Comparison of ENCODE assay signal across 8 mouse cellular contexts in genomic region chr3:75164838-75165496, GRCm38 (mm10). TPM values are rescaled to one million over a fixed set of nuclear protein-coding genes. Genes with fewer than 3 reads are reported as not detected.
DNase-seq lines count a peak whose midpoint lies in the region; ATAC-seq and TF ChIP-seq lines count a peak whose summit lies in the region.

TSS of gene Zbbx (minus strand) at chr3:75165034.

- peak within 1 kb of the TSS; percentile 41 for H3K4me3 ChIP-seq in heart, embryonic 12.5 days
- H3K4me3 ChIP-seq in heart, adult 2 months: no peak within 1 kb of the TSS
- H3K4me3 ChIP-seq in embryonic facial prominence, embryonic 13.5 days: peak within 1 kb of the TSS; percentile 33
- H3K4me3 ChIP-seq in hindbrain, embryonic 16.5 days (ENCODE audit: low read length): peak within 1 kb of the TSS; percentile 46
- no peak within 1 kb of the TSS for H3K4me3 ChIP-seq in gastrocnemius, adult 2 months

- H3K4me1 ChIP-seq in heart, embryonic 12.5 days (replicated peaks): no peaks in the 10 kb centered on the region
- H3K4me1 ChIP-seq in heart, adult 2 months (ENCODE audit: control insufficient read depth, insufficient read depth, low read length): no peaks in the 10 kb centered on the region
- H3K4me1 ChIP-seq in embryonic facial prominence, embryonic 13.5 days: 0 out of 2 replicates have a peak, but pooled peaks cover 5% of the 10 kb centered on the region
- H3K4me1 ChIP-seq in hindbrain, embryonic 16.5 days (ENCODE audit: control insufficient read depth, insufficient read depth, low read depth, low read length): no peaks in the 10 kb centered on the region

- 18% methylated on average over 20 of the region's 20 CpGs for WGBS in heart, embryonic 12.5 days
- 19% methylated on average over 20 of the region's 20 CpGs for WGBS in heart, adult 2 months
- WGBS in embryonic facial prominence, embryonic 13.5 days: 15% methylated on average over 20 of the region's 20 CpGs
- 10% methylated on average over 20 of the region's 20 CpGs for WGBS in hindbrain, embryonic 16.5 days

- no peaks in the 10 kb centered on the region for H3K27me3 ChIP-seq in heart, embryonic 12.5 days (replicated peaks)
- H3K27me3 ChIP-seq in heart, adult 2 months (ENCODE audit: control insufficient read depth, insufficient read depth, low read length): no peaks in the 10 kb centered on the region
- peaks cover 7% of the 10 kb centered on the region; the same call in 1 of the 2 replicates for H3K27me3 ChIP-seq in embryonic facial prominence, embryonic 13.5 days
- no peaks in the 10 kb centered on the region for H3K27me3 ChIP-seq in hindbrain, embryonic 16.5 days (replicated peaks; ENCODE audit: control insufficient read depth, insufficient read depth, low read length)

- no peak for TF ChIP-seq POLR2A in heart, adult 2 months (IDR thresholded peaks at IDR 0.05; ENCODE audit: insufficient read depth, low read depth, low read length)

- peak within 1 kb of the TSS; percentile 79 for H3K4me2 ChIP-seq in heart, embryonic 12.5 days
- peak within 1 kb of the TSS; percentile 65 for H3K4me2 ChIP-seq in embryonic facial prominence, embryonic 13.5 days
- peak within 1 kb of the TSS; percentile 74 for H3K4me2 ChIP-seq in hindbrain, embryonic 16.5 days (ENCODE audit: low read length)

- intact Hi-C loops in heart, adult 2 months (cut with DNase I): no loop called here
- intact Hi-C loops in gastrocnemius, adult 2 months (cut with DNase I): no loop called here

- no peak for TF ChIP-seq EP300 in heart, adult 2 months (IDR thresholded peaks at IDR 0.05; ENCODE audit: insufficient read depth, low read depth, low read length)

- ATAC-seq in heart, embryonic 12.5 days (ENCODE audit: insufficient number of reproducible peaks, low FRiP score): peak; percentile 61; the same call in 1 of the 2 replicates
- ATAC-seq in embryonic facial prominence, embryonic 13.5 days (ENCODE audit: insufficient number of reproducible peaks, insufficient read depth, low FRiP score, low TSS enrichment, low read depth): peak; percentile 88; the same call in 1 of the 2 replicates
- peak; percentile 99 for ATAC-seq in hindbrain, embryonic 16.5 days
- peak; percentile 63; the same call in 1 of the 2 replicates for ATAC-seq in megakaryocyte, adult 5-6 weeks (ENCODE audit: poor library complexity, severe bottlenecking)

- no peaks in the 10 kb centered on the region for H3K9me3 ChIP-seq in heart, embryonic 12.5 days (replicated peaks)
- no peaks in the 10 kb centered on the region for H3K9me3 ChIP-seq in embryonic facial prominence, embryonic 13.5 days
- no peaks in the 10 kb centered on the region for H3K9me3 ChIP-seq in hindbrain, embryonic 16.5 days (ENCODE audit: control insufficient read depth, low read length)

- H3K9ac ChIP-seq in heart, embryonic 12.5 days: no peak within 1 kb of the TSS
- H3K9ac ChIP-seq in heart, adult 2 months (ENCODE audit: low read depth, low read length): no peak within 1 kb of the TSS
- H3K9ac ChIP-seq in embryonic facial prominence, embryonic 13.5 days: no peak within 1 kb of the TSS
- H3K9ac ChIP-seq in hindbrain, embryonic 16.5 days (ENCODE audit: low read depth, low read length): peak within 1 kb of the TSS; percentile 46

- no peaks in the 10 kb centered on the region for H3K36me3 ChIP-seq in heart, embryonic 12.5 days
- no peaks in the 10 kb centered on the region for H3K36me3 ChIP-seq in heart, adult 2 months (ENCODE audit: control insufficient read depth, insufficient read depth, low read length)
- no peaks in the 10 kb centered on the region for H3K36me3 ChIP-seq in embryonic facial prominence, embryonic 13.5 days
- H3K36me3 ChIP-seq in hindbrain, embryonic 16.5 days (ENCODE audit: control insufficient read depth, insufficient read depth, low read length): no peaks in the 10 kb centered on the region

- no peak for DNase-seq in heart, adult 2 months
- DNase-seq in left cerebral cortex, adult 8-10 months (ENCODE audit: low spot score in 2 of 2): peak; percentile 53 to 66
- DNase-seq in right cerebral cortex, adult 2 months (ENCODE audit: low spot score in 2 of 2): peak; percentile 81 to 83
- DNase-seq in gastrocnemius, adult 2 months: no peak

- no peak within 1 kb of the TSS for H3K27ac ChIP-seq in heart, embryonic 12.5 days (ENCODE audit: poor library complexity, severe bottlenecking)
- H3K27ac ChIP-seq in heart, adult 2 months: no peak within 1 kb of the TSS
- no peak within 1 kb of the TSS for H3K27ac ChIP-seq in embryonic facial prominence, embryonic 13.5 days
- H3K27ac ChIP-seq in hindbrain, embryonic 16.5 days (ENCODE audit: low read depth, low read length): no peak within 1 kb of the TSS
- H3K27ac ChIP-seq in gastrocnemius, adult 2 months: no peak within 1 kb of the TSS

- H3K79me2 ChIP-seq in heart, adult 2 months (replicated peaks; ENCODE audit: control insufficient read depth, insufficient read depth, low read length): no peaks in the 10 kb centered on the region

- TF ChIP-seq CTCF in heart, adult 2 months (IDR thresholded peaks at IDR 0.05): no peak
- TF ChIP-seq CTCF in gastrocnemius, adult 2 months (IDR thresholded peaks at IDR 0.05): no peak

RNA-seq across cellular contexts. Expression of gene Zbbx, which starts in this region (rescaled TPM):
- not detected in 2 replicates for polyA plus RNA-seq in heart, embryonic 12.5 days (2016; fragmentation: Nextera tagmentation; extraction: Ambion mirVana)
- total RNA-seq in heart, adult 2 months (2021): not detected
- 0.12 TPM in 1 of 2 replicates, not detected in the other for polyA plus RNA-seq in heart, adult 2 months (2012; rRNA removed)
- polyA plus RNA-seq in embryonic facial prominence, embryonic 13.5 days (2015; fragmentation: Nextera tagmentation; extraction: Ambion mirVana): 0.15 TPM in 1 of 2 replicates, not detected in the other
- 0.84 and 1.2 TPM in 2 replicates for polyA plus RNA-seq in hindbrain, embryonic 16.5 days (2015; fragmentation: Nextera tagmentation; extraction: Ambion mirVana)
- total RNA-seq in left cerebral cortex, adult 8-10 months (2022): 1 to 10 TPM; 2.1 to 2.9 (median 2.8) TPM
- not detected in 2 replicates for total RNA-seq in megakaryocyte, adult 5-6 weeks (2015)
- not detected in 2 replicates for total RNA-seq in megakaryocyte, adult 5-6 weeks (2017)
- not detected for total RNA-seq in gastrocnemius, adult 2 months (2021)

Comparison
In these comparisons a context has a peak if more than half of its experiments do, and no peak if none do; other contexts are left out.
1. Peak in ATAC-seq, H3K4me3 ChIP-seq and H3K4me2 ChIP-seq in heart, embryonic 12.5 days; RNA of the gene not detected or under 1 TPM.
2. Peak in ATAC-seq, H3K4me3 ChIP-seq and H3K4me2 ChIP-seq in embryonic facial prominence, embryonic 13.5 days; RNA of the gene not detected or under 1 TPM.
3. Peak in ATAC-seq in megakaryocyte, adult 5-6 weeks; RNA of the gene not detected or under 1 TPM.
4. DNase-seq: peak in left cerebral cortex, adult 8-10 months (2 of 2) and right cerebral cortex, adult 2 months (2 of 2); none in heart, adult 2 months (0 of 2) and gastrocnemius, adult 2 months (single experiment).
5. Peak in every context shown above with its lines, with median percentiles within 50 percentile points of each other: ATAC-seq and H3K4me2 ChIP-seq.